Mouse (Mus musculus) stomach, postnatal 0 days (tissue): ENCODE results near the gene Fam83f. TPM values are rescaled to one million over a fixed set of nuclear protein-coding genes. Genes with fewer than 3 reads are reported as not detected.

ENCODE experiments used
- ATAC-seq: fragments of 200-750 bp; cut with Nextera tagmentation; 2 replicates; pipeline ENCODE4 v1.8.0; 2017; ENCODE audit not compliant: low FRiP score, low TSS enrichment
- DNase-seq: peaks from one replicate; pipeline ENCODE4 v3.0.0-alpha.2; 2016; ENCODE audit warnings: low spot score
- H3K27ac ChIP-seq: fragments of 300-500 bp; sonication (generic); replicated peaks from 2 replicates; pipeline ENCODE4 v1.5.1; 2014; ENCODE audit warnings: mild to moderate bottlenecking, control low read depth
- H3K27me3 ChIP-seq: fragments of 300-500 bp; sonication (generic); 2 replicates; pipeline ENCODE4 v1.6.1; 2014; ENCODE audit warnings: low read length; ENCODE audit not compliant: control insufficient read depth, insufficient read depth
- H3K36me3 ChIP-seq: fragments of 300-500 bp; sonication (generic); 2 replicates; pipeline ENCODE4 v1.6.1; 2014; ENCODE audit warnings: low read length, mixed read lengths; ENCODE audit not compliant: control insufficient read depth, insufficient read depth
- H3K4me1 ChIP-seq: fragments of 300-500 bp; sonication (generic); replicated peaks from 2 replicates; pipeline ENCODE4 v1.6.1; 2014; ENCODE audit warnings: antibody characterized with exemption; ENCODE audit not compliant: control insufficient read depth, insufficient read depth
- H3K4me2 ChIP-seq: fragments of 300-500 bp; sonication (generic); replicated peaks from 2 replicates; pipeline ENCODE4 v1.6.1; 2014; ENCODE audit warnings: low read depth, mild to moderate bottlenecking, control low read depth, moderate library complexity
- H3K4me3 ChIP-seq: fragments of 300-500 bp; sonication (generic); 2 replicates; pipeline ENCODE4 v1.5.1; 2014; ENCODE audit warnings: low read depth, low read length, control low read depth
- H3K9ac ChIP-seq: fragments of 300-500 bp; sonication (generic); 2 replicates; pipeline ENCODE4 v1.6.1; 2014; ENCODE audit warnings: mild to moderate bottlenecking, low read length, control low read depth, mixed read lengths
- H3K9me3 ChIP-seq: fragments of 300-500 bp; sonication (generic); 2 replicates; pipeline ENCODE4 v1.6.1; 2016; ENCODE audit warnings: low read length; ENCODE audit not compliant: control insufficient read depth
- CTCF ChIP-seq: IDR thresholded peaks from 2 replicates; pipeline ENCODE4 v1.5.1; 2016; ENCODE audit warnings: antibody characterized with exemption, low read depth, mild to moderate bottlenecking, moderate library complexity
- EP300 ChIP-seq: optimal IDR thresholded peaks from 2 replicates; pipeline ENCODE3; 2016; ENCODE audit warnings: antibody characterized with exemption
- WGBS: fragments of 180-500 bp; shearing (Covaris S2); extraction: QIAGEN DNeasy Blood & Tissue Kit; methylation state at CpG from one replicate; pipeline ENCODE4 v1.1.7; 2014; 5-methylcytosine and 5-hydroxymethylcytosine counted together
- polyA plus RNA-seq: library from polyadenylated mRNA; unstranded; fragments of >200 nt; fragmentation: Nextera tagmentation; extraction: Ambion mirVana; gene quantifications from 2 replicates; pipeline ENCODE4 v1.2.1, GENCODE M21; 2015

The Fam83f gene
- polyA plus RNA-seq, 1 experiment from 2014 or later = 20.5 TPM

DNA sequence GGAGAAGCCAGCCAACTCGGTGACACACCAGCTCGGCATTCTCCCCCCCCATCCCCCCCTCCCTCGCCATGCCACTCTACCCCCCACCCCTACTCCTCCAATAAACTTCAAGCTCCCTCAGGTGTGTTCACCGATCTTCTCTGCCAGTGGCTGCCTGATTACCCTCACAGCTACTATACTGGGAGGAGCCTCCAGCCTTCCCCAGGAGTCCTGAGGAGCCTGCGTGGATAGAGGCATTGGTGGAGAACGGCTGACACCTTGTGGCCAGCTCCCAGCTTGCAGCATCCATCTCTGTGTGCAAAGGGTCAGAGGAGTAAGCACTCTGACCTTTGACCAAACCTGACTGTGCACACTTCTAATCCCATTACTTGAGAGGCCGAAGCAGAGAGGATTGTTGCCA lies 32.6 kb downstream of the Fam83f start:
- peaks cover 4% of the 10 kb centered on the region; the same call in 1 of the 2 replicates for H3K4me1 ChIP-seq
- TF ChIP-seq CTCF (peak; percentile 95), EP300 (no peak)
- no peaks in the 10 kb centered on the region for H3K9me3 ChIP-seq
- no peak overlapping the region for H3K27ac ChIP-seq
- WGBS = 4% methylated on average over 6 of the region's 7 CpGs
- H3K4me2 ChIP-seq = 0 out of 2 replicates have a peak overlapping the region, but pooled peaks have one; percentile 20
- DNase-seq = peak; percentile 89
- no peak overlapping the region for H3K9ac ChIP-seq
- ATAC-seq = peak; percentile 87
- no peak overlapping the region for H3K4me3 ChIP-seq
- H3K36me3 ChIP-seq = no peaks in the 10 kb centered on the region; the same call in 1 of the 2 replicates
- H3K27me3 ChIP-seq = no peaks in the 10 kb centered on the region

DNA sequence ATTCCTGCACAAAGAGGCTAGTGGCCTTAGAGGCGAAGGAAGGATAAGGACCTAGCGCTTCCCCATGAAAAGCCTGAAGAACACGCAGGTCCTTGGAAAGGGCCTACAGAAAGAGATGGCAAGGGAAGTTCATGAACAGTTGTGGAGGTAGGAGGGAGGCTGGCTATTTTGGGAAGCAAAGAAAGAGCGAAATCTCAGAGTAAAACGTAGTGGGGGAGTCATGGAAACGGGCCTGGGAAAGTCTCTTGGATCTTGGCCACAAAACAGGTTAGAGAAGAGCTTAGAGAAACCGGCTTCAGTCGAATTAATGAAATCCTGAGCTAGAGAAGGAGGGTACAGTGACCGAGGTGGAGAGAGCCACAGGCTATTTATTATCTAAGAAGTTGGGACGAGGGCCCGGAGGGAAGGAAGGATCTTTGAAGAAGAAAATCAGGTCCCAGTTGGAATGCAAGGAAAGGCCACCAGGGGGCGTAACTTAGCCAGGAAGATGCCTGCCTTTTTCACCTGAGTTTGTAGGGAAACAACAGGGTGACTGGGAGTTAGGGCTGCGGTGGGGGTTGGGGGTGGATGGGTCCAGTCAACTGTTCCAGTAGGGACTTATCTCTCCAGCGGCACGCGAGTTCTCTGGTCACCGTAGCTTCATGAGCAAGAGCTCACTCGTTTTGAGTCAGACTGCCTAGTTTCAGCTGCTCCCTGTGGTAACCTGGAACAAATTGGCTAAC lies 34.3 kb downstream of the Fam83f start:
- WGBS = 25% methylated on average over 18 of the region's 18 CpGs
- ATAC-seq (no peak), DNase-seq (peak; percentile 90)
- Histone ChIP-seq H3K4me2 (peak overlapping the region; percentile 56), H3K4me3 (peak overlapping the region; percentile 25), H3K9ac (peak overlapping the region; percentile 41), H3K4me1 (peaks cover 4% of the 10 kb centered on the region; the same call in 1 of the 2 replicates), H3K36me3 (no peaks in the 10 kb centered on the region), H3K27me3 (no peaks in the 10 kb centered on the region), H3K9me3 (no peaks in the 10 kb centered on the region), H3K27ac (peak overlapping the region; percentile 71)
- no peak for TF ChIP-seq EP300
- peak; percentile 93 for TF ChIP-seq CTCF

DNA sequence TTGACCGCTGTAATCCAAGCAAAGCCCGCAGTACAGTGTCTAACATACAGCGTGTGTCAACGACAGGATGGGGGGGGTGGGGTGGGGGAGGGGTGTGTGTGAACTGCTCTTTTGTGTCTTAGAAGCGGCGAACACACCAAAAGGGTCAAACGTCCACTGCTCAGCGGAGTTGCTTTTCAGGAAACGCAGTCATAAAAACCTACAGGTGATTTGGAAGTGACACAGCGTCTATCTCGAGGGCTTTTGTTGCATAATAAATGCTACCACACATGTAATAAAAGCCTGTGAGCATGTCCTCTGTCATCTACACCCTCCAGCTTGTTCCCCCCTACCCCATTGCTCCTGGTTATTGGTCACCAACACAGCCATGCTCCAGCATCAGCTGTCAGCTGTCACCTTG lies 34.9 kb downstream of the Fam83f start:
- no peaks in the 10 kb centered on the region for H3K9me3 ChIP-seq
- no peak for ATAC-seq
- peak; percentile 43 for DNase-seq
- H3K9ac ChIP-seq = peak overlapping the region; percentile 41; the same call in 1 of the 2 replicates
- peak overlapping the region; percentile 25 for H3K4me3 ChIP-seq
- TF ChIP-seq EP300 (no peak), CTCF (no peak)
- peak overlapping the region; percentile 71 for H3K27ac ChIP-seq
- peaks cover 4% of the 10 kb centered on the region; the same call in 1 of the 2 replicates for H3K4me1 ChIP-seq
- H3K27me3 ChIP-seq = no peaks in the 10 kb centered on the region
- WGBS = 3% methylated on average over 11 of the region's 11 CpGs
- no peaks in the 10 kb centered on the region for H3K36me3 ChIP-seq
- H3K4me2 ChIP-seq = peak overlapping the region; percentile 56

GRCm38 (mm10) chr15:80707088-80707487 lies 35.4 kb downstream of the Fam83f start:
- WGBS = 24% methylated on average over 8 of the region's 8 CpGs
- DNase-seq = peak; percentile 38

GRCm38 (mm10) chr15:80709593-80709992 lies 37.9 kb downstream of the Fam83f start:
- Histone ChIP-seq H3K4me2 (no peak overlapping the region), H3K27ac (no peak overlapping the region), H3K4me3 (no peak overlapping the region), H3K9ac (no peak overlapping the region), H3K27me3 (no peaks in the 10 kb centered on the region), H3K36me3 (no peaks in the 10 kb centered on the region), H3K4me1 (peaks cover 7% of the 10 kb centered on the region; the same call in 1 of the 2 replicates), H3K9me3 (no peaks in the 10 kb centered on the region)
- ATAC-seq (no peak), DNase-seq (no peak)
- TF ChIP-seq EP300 = no peak
- TF ChIP-seq CTCF = peak; percentile 55
- 20% methylated on average over 6 of the region's 6 CpGs for WGBS

More at GRCm38 (mm10) chr15:80707088-80707487, 35.4 kb downstream of the Fam83f start:
- Histone ChIP-seq H3K27me3 (no peaks in the 10 kb centered on the region), H3K36me3 (no peaks in the 10 kb centered on the region), H3K4me1 (peaks cover 4% of the 10 kb centered on the region; the same call in 1 of the 2 replicates), H3K9me3 (no peaks in the 10 kb centered on the region), H3K4me2 (peak overlapping the region; percentile 56), H3K4me3 (no peak overlapping the region), H3K27ac (peak overlapping the region; percentile 71), H3K9ac (no peak overlapping the region)
- no peak for ATAC-seq
- no peak for TF ChIP-seq EP300
- no peak for TF ChIP-seq CTCF

DNA sequence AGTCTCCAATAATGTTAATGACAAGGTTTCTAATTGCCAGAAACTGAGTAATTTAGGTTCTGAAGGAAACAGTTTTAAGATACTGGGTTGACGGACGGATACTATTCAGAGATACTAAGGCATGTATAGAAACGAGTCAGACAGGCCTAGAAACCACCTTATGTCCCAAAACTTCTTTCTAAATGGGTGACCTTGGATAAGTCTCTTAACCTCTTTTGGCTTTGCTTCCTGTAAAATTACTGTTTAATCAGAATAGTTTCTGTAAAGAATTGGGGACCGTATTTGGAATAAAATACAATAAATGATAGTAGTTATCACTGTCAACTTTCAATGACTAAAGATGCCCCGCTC lies 38.6 kb downstream of the Fam83f start:
- no peaks in the 10 kb centered on the region for H3K9me3 ChIP-seq
- DNase-seq (no peak), ATAC-seq (no peak)
- 8% methylated on average over 5 of the region's 5 CpGs for WGBS
- no peak overlapping the region; the same call in 1 of the 2 replicates for H3K4me3 ChIP-seq
- TF ChIP-seq CTCF = no peak
- peaks cover 7% of the 10 kb centered on the region; the same call in 1 of the 2 replicates for H3K4me1 ChIP-seq
- H3K27me3 ChIP-seq = no peaks in the 10 kb centered on the region
- peak overlapping the region; percentile 27 for H3K4me2 ChIP-seq
- H3K9ac ChIP-seq = no peak overlapping the region
- no peaks in the 10 kb centered on the region for H3K36me3 ChIP-seq
- H3K27ac ChIP-seq = no peak overlapping the region
